Mouse (Mus musculus): ENCODE measurements at regions not wholly inside any gene's neighbourhood (a gene's known extent, or its start where the extent isn't known, plus 50 kb on each side); places are given as distances from the start of the nearest gene placed in this dataset.
A peak's percentile ranks its signal among the peaks of the same experiment; 100 is the strongest.
"Not testable (repeated sequence)": the region's sequence is repeated elsewhere in the genome, so short reads cannot be mapped to it uniquely, and the experiment has no call there.

- DNase-seq (ENCODE audit: low spot score in 2 of 2), result peak in 1 of 2 experiments; percentile 1
Observed at GRCm38 (mm10) chr11:27105920-27106319, 512.1 kb upstream of the Vrk2 start.

- no peak for DNase-seq (ENCODE audit: low spot score in 2 of 2)
Observed at GRCm38 (mm10) chr11:27102906-27103305, 509.1 kb upstream of the Vrk2 start.

- DNase-seq (ENCODE audit: low spot score in 2 of 2), result no peak
Observed at GRCm38 (mm10) chr11:27102045-27102444, 508.2 kb upstream of the Vrk2 start.

- no peak for DNase-seq (ENCODE audit: low spot score in 2 of 2)
Observed at GRCm38 (mm10) chr11:27096615-27097014, 502.8 kb upstream of the Vrk2 start.

GRCm38 (mm10) chr11:27095460-27095859 lies 501.7 kb upstream of the Vrk2 start:
- not testable (repeated sequence) for DNase-seq (ENCODE audit: low spot score in 2 of 2)

- no peak for DNase-seq (ENCODE audit: low spot score in 2 of 2)
Observed at GRCm38 (mm10) chr11:27086516-27086915, 492.7 kb upstream of the Vrk2 start.

- DNase-seq (ENCODE audit: low spot score in 2 of 2), result no peak
Observed at GRCm38 (mm10) chr11:27081188-27081587, 487.4 kb upstream of the Vrk2 start.

GRCm38 (mm10) chr11:27070381-27070780 lies 476.6 kb upstream of the Vrk2 start:
- DNase-seq (ENCODE audit: low spot score in 2 of 2), result no peak

- no peak for DNase-seq (ENCODE audit: low spot score in 2 of 2)
Observed at GRCm38 (mm10) chr11:27027243-27027852, 433.5 kb upstream of the Vrk2 start.

- no peak for DNase-seq (ENCODE audit: low spot score in 2 of 2)
Observed at GRCm38 (mm10) chr11:27025500-27025899, 431.7 kb upstream of the Vrk2 start.

GRCm38 (mm10) chr11:26996292-26997099 lies 402.7 kb upstream of the Vrk2 start:
- DNase-seq (ENCODE audit: low spot score in 2 of 2), result peak; percentile 79 to 85

- DNase-seq (ENCODE audit: low spot score in 2 of 2), result no peak
Observed at GRCm38 (mm10) chr11:26981216-26981615, 387.4 kb upstream of the Vrk2 start.

- peak in 1 of 2 experiments; percentile 34 for DNase-seq (ENCODE audit: low spot score in 2 of 2)
Observed at GRCm38 (mm10) chr11:26972533-26973081, 378.8 kb upstream of the Vrk2 start.

GRCm38 (mm10) chr11:26971161-26971560 lies 377.4 kb upstream of the Vrk2 start:
- no peak for DNase-seq (ENCODE audit: low spot score in 2 of 2)

- DNase-seq (ENCODE audit: low spot score in 2 of 2), result no peak
Observed at GRCm38 (mm10) chr11:26967427-26967826, 373.6 kb upstream of the Vrk2 start.

GRCm38 (mm10) chr11:26962928-26963667 lies 369.3 kb upstream of the Vrk2 start:
- no peak for DNase-seq (ENCODE audit: low spot score in 2 of 2)

- DNase-seq (ENCODE audit: low spot score in 2 of 2), result no peak
Observed at GRCm38 (mm10) chr11:26962040-26962927, 368.5 kb upstream of the Vrk2 start.

GRCm38 (mm10) chr11:26961336-26961980 lies 367.7 kb upstream of the Vrk2 start:
- peak; percentile 93 to 96 for DNase-seq (ENCODE audit: low spot score in 2 of 2)

- DNase-seq (ENCODE audit: low spot score in 2 of 2), result no peak
Observed at GRCm38 (mm10) chr11:26956153-26956552, 362.4 kb upstream of the Vrk2 start.

- DNase-seq (ENCODE audit: low spot score in 2 of 2), result no peak
Observed at GRCm38 (mm10) chr11:26931766-26932165, 338.0 kb upstream of the Vrk2 start.

- no peak for DNase-seq (ENCODE audit: low spot score in 2 of 2)
Observed at GRCm38 (mm10) chr11:26907099-26907498, 313.3 kb upstream of the Vrk2 start.
